Mouse (Mus musculus) cortical plate, adult 2 months (tissue): ENCODE measurements around the gene Wnt10b.

Experiments
- CTCF ChIP-seq: fragments of 200-500 bp; IDR thresholded peaks from 2 replicates; pipeline ENCODE4 v1.5.1; 2011; ENCODE audit warnings: mild to moderate bottlenecking, control low read depth, low read length; ENCODE audit not compliant: insufficient read depth; ENCODE audit errors: extremely low read depth
- POLR2A ChIP-seq: fragments of 200-500 bp; IDR thresholded peaks from 2 replicates; pipeline ENCODE4 v1.6.1; 2011; ENCODE audit warnings: mild to moderate bottlenecking, low read length, control low read depth; ENCODE audit not compliant: insufficient read depth; ENCODE audit errors: extremely low read depth

GRCm38 (mm10) chr15:98774096-98774495 is 3.9 kb downstream of the Wnt10b start:
- TF ChIP-seq POLR2A (no peak), CTCF (no peak)
